Mouse (Mus musculus) yolk sac, embryonic 10.5 days (tissue): ENCODE measurements around the gene Pfkm.

Experiments used
- DNase-seq: peaks from one replicate; pipeline ENCODE4 v3.0.0-alpha.2; 2017; ENCODE audit warnings: low spot score

Pfkm gene

DNA sequence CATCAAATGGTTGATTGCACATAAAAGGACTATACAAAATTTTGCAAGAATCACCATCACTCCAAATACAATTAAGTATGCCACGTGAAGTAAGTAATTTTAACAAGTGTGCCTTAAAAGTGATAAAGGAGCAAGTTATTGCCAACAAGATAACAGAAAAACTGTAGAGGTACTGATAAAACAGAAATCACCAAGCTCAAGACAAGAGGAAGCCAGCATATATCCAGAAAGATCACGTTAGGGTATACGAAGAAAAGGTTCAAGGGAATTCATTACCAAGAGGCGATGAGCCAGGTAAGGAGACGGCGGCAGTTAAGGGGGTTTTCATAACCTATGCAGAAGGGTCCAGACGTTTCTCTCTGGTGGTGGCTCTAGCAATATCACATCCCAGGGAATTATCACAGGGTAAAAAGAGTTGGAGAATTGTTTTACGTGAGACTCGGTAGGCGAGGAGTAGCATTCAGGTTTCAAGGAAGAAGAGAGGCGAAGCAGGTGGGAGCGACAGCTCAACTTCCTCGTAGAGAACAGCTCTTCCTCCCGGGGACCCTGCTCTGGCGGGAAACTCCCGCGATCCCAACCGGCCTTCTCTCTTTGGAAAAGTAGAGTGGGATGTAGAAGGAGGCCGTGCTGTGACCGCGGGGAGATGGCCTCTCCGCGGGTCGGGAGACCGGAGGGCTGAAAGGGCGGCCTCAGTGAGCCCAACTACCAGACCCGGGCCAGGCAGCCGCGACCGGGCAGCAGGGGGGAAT, at the start of gene Pfkm:
Gene Pfkm (plus strand): TSS at position 218 of the 749 bp plus-strand sequence.
- no peak for DNase-seq

DNA sequence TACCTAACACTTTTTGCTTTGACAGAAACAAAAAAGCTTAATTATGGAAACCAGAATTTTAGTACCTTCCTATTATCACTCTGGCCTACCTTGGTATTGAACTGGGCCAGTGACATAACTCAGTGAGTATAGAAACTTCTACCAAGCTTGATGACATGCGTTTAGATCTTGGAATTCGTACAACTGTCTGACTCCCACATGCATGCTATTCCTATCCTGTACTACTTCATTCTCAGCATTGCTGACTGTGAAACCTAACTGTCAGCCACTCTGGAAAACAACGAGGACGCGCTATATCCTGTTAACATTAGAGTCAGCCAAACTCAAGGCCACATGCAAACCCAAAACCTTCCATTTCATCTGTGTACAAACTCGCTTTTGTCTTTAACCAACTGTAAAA, 48.4 kb upstream of the Pfkm start:
- DNase-seq: no peak

DNA sequence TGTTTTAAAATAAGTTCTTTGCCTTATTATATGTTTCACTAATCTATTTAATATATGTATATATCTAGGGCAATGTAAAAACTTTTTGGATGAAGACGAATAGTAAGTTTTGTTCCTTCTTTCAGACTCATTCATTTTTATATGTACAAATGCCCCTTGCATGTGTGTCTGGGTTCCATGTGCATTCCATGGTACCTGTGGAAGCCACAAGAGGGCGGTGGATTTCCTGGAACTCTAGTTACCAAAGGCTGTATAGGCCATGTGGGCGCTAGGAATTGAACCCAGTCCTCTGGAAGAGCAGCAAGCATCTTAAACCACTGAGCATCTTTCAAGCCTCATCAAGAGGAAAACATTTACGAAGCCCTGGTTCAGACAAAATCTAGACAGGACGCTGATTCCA, 48.0 kb upstream of the Pfkm start:
- no peak for DNase-seq

DNA sequence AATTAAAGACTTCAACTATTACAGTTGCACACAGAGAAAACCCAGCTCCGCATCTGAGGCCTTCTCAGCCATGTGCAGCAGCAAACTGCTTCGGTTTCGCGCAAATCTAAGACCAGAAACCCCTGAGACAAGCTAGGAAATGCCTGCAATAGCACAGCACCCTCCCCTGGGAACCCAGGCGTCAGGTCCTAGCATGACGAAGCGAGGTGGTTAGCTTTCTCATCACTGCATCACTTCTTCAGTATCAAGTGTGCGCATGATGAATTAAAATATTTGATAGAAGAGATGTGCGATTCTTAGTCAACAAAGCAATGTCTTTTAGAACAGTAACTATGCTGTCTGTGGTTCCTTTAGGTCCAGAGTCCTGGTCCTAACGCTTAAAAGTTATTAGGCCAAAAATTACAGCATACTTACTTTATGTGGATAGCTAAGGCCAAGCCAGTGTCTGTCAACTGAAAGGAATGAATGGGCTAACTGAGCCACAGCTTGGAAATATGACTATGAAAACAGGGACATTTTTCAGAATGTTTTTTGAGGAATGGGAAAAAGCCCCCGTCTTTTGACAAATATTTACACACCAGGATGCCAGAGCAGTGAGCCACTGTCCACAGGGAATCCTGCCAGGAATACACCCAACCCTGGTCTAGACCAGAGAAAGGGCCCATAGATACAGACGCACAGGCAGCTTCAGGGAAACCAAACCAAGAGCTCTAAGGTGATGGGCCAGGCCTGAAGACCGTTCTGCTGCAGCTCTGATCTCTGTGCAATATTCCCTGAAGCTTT, 43.3 kb upstream of the Pfkm start:
- no peak for DNase-seq

DNA sequence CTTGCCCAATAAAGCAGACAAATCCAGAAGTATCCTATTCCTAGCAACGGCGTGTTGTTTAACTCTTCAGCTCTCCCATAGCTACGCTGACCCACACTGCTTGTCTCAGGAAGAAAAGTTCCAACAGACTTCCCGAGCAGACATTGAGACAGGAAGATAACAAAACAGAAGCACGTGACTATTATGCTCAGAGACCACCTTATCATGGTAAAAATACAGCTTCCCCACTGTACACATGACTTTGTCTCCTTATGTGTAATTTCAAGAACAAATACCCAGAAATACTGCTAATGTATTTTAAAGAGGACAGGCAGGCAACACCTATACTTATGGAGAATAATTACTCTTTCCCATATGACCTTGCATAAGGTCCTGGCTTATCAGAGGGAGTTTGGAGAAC, 40.7 kb upstream of the Pfkm start:
- DNase-seq: no peak

DNA sequence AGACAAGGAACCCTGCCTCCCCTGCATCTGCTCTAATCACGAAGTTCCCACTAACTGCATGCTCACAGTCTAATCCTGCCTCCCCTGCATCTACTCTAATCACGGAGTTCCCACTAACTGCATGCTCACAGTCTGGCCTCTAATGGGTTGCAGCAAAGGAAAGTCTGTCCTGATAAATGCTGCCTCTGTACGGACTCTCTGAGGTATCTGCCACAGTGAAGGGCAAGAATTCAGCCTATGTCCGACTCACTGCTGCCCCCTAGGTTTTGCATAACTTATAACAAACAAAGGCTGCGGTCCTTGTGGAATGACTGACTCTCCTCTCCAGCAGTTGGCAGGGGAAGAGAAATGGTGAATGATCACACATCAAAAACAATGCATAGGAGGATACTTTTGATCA, 37.1 kb upstream of the Pfkm start:
- DNase-seq: peak; percentile 35

DNA sequence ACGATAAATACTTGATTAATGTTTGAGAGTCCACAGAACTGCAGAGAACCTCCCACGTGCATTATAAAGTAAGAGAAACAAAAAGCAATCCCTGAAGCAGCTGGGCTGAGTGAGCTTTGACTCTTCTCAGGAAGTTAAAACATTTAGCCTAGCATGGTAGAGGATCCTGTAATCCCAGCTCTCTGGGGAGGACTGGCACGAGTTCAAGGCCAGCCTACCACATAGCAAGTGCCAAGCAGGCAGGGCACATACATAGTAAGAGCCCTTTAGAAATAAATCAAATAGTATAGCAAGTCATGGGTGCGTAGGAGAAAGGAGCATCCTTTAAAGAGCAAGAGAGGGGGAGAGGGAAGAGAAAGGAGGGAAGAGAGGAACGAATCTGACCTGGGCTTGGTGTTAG, 26.5 kb upstream of the Pfkm start:
- DNase-seq: no peak

DNA sequence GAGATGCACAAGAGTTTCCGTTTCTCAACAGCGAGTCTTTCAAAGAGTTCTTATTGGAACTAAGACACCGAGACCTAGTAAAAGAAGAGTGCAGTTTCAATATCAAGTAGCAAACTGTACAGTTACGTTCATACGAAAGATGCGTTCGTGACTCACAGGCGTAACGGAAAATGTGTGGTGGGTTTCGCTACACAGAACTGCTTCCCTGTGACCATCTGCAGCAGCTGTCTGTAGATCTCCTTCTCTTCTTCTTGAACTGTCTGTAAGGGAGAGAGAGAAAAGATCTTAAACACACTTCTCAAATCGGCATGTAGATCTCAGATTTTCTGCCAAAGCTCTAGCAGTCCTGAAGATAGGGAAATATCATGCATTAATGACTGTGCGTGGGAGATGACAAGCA, 25.8 kb upstream of the Pfkm start:
- DNase-seq: no peak

DNA sequence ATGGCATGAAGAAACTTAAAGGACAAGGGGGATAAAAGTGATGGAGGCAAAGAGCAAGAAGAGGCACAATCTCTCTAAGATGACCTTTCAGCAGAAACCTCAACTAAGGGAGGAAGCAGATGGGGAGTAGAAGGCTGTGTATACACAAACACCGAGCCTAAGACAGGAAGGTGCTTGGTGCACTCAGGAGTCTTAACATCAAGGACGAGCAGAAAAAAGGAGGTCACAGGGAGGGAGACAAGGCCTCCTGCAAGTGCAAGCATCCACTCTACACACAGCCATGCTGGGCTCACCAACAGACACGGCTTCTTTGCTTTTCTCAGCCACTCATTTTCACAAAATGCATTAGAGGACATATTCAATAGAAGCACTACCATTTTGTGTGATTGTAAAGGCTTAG, 24.9 kb upstream of the Pfkm start:
- DNase-seq: no peak

DNA sequence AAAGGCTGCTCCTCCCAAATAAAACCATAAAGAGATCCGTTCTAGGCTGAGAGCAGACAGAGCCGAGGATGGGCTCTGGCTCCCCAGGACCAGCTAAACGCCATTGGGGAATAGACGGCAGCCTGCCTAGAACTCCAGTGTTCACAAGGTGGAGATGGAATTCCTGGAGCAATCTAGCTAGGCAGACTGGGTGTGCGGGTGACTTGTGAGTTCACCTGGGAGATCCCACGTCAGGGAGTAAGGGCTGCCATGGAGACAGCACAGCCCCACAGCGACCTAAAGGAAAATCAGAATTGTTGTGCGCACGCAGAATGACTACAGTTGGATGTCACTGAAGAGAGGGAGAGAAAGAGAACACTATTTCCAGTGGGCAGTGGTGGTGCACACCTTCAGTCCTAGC, 23.9 kb upstream of the Pfkm start:
- DNase-seq: no peak

DNA sequence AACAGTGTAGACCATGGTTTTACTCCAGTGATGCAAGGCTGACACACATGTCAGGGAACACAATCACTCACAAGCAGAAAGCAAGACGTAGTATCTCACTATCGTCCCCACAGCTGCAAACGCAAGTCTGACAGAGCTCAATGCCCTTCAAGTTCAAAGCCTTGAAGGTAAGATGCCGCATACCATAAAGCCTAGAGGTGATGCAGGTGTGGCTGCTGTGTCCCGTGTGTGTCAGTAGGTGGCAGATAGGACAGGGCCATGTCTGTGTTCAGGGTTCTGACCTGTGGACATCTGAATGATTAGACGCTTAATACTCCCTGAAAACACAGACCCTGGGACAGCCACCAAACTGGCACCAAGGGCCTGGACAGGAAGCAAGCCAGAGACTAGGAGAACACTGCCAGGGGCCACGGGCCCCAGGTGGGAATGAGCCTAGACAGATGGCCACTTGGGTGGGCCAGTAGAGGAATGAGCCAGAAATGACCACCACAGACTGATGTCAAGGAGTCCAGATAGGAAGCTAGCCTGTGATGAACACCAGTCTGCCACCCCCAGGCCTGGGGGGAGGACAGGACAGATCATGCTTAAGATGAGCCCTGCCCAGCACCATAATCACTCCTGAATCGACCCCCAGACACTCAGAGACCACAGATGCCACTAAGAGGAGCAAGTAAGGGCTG, 22.7 kb upstream of the Pfkm start:
- no peak for DNase-seq

DNA sequence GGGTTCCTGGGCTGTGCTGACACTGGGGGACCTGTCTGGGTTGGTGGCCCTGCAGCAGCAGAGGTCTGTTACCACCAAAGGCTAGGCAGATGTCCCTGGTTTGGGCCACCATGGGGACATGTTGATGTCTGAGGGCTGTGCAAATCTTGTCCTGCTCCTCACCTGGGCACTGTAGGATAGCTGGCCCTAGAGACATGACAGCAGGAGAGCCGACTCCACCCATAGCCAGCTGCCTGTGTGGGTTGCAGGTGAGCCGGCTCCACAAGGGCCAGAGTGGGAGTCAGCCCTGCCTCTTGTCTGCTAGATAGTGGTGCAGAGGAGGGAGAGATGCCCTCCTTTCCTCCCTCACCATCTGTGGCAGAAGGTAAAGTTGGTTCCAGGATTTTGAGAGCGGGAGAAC, 22.0 kb upstream of the Pfkm start:
- no peak for DNase-seq

DNA sequence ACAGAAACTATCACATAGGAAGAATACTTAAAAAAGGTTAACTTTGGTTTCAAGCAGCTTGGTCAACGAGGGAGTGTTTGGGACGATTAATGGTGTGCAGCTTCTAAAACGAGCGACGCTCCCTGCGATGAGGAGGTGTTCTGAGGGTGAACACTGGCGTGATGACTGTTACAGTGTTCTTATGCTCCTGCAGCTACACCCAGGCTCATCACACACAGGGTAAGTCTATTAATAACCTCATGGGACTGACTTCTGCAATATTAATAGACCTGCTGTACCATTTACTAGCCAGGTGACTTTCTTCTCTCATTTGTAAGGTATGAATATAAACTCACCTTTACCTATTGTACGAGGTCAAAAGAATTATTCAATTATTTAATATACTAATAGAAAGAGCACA, 17.9 kb upstream of the Pfkm start:
- DNase-seq: no peak

DNA sequence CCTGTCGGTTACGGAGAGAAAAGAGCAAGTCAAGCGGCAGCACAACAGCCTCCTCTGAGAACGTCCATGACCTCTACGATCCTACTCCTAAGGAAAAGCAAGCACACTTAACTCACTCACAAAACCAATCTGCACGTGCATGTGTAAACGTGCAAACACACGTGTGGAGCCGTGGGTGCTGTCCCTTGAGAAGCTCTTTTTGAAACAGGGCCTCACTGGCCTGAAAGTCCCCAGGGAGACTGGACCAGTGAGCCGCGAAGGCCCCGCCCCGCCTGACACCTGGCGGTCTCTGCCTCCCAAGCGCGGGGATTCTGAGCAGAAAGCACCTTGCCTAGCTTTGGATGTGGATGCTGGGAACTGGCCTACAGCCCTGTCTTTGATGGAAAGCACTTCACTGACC, 17.4 kb upstream of the Pfkm start:
- no peak for DNase-seq

DNA sequence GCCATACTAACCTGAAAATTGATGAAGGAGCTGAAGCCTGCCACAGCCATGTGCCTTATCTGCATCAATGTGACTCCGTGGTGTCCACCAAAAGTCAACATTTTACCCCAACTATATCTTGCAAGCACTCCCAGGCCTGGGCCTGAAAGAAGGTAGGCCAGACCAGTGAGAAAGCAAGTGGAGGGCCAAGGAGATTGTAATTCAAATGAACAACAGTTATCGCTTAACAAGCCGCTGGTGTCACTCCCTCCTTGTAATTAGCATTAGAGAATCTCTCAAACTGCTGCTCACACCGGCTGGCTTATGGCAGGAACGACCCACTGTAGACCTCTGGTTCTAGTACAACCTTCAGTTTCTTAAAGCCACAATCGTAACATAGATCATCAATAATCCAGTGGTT, 15.5 kb upstream of the Pfkm start:
- no peak for DNase-seq

DNA sequence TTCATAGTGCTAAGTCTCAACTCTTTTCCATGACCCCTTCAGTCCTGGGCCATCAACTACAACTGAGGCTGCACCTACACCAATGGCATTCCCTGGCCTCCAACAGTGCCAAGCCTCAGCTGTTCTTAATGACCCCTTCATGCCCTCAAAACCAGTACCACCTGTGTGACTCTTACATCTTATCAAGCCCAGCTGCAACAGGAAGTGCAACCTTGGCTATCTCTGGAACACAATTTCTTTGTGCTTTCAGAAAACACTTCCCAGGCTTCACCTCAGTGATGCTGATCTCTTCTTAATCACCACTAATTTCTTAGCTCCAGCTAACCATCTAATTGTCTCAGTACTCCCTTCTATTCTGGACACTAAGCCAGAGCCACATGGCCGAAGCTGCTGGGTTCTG, 3.5 kb upstream of the Pfkm start:
- no peak for DNase-seq

DNA sequence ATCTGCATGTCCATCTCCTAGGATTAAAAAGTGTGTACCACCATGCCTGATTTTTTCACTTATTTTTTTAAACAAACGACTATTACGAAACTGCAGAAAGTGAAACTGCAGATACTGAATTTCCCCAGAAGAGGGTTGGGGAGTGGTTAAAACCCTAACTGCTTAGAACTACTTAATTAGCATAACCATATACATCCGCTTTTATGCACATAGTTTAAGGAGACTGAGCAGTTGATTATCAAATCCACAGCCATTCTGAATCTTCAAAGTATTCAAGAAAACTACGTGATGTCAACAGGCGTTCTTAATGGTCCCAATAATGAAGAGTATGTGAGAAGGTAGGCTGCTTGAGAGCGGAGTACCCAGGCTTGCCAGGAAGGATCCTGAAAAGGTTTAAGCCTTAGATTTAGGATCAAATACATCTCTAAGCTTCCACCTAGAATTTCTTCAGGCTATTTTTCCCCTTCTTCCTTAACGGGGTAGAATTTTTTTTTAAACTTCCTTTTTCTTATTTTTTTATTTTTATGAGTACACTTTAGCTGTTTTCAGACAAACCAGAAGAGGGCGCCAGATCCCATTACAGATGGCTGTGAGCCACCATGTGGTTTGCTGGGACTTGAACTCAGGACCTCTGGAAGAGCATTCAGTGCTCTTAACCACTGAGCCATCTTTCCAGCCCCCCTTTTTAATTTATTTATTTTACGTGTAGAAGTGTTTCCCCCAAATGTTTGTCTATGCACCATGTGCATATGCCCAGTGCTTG, 2.8 kb upstream of the Pfkm start:
- no peak for DNase-seq

DNA sequence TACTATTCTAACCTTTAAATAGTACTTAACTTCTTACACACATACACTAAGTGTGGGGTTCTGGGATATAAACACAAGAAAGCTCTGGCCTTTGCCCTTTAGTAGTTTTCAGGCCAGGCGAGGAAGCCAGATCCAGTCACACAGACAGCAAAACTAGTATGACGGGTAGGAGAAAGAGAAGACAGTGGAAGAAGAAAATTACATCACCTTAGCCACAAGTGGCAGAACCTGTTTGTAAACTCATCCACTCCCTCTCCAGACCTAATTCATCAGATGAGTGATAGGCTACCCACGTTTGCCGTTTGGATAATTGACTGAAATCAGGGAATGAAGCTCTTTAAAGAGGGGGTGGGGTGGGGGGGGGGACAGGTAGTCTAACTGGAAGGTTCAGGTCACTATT, 548 bp upstream of the Pfkm start:
- no peak for DNase-seq

DNA sequence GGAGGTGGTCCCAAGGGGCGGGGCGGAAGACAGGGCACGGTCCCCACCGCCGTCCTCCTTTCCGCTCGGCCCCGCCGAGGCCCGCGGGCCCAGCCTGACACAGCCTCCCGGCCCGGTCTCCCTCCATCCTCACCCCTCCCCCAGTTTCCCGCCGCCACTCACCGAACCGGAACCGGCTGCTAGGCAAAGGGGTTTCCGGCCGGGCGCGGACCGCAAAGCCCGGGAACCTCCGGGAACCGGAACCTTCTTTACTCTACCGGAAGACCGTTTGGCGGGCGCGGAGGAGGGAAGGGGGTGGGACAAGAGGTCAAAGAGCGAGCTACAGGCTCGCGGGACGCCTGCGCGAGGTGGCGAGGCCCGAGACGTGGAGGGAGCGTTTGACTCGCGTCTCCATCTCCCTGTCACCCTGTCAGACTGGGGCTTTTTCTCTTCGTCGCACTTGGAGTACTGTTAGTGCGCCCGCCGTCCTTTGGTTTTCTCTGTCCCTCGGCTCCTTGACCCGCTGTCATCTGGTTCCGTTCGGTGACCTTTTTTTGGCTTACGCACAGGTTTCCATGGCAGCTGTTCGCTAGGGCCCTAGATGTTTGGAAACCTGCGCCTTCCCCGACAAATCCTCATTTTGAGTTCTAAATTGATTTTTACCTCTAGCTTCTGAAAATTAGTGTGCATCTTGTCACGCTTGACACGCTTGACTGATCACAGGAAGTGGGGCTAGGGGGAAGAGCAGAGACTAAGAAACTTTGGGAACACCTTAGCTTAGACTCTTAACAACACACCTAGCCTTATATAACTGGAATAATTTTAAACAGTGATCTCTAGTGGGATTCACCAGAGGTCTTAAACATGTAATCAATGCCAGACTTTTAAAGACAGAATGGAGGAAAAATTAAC, 977 bp downstream of the Pfkm start, which contains the start of gene Senp1:
Gene Senp1 (minus strand): TSS at position 624 of the 891 bp plus-strand sequence.
- DNase-seq: peak; percentile 92

DNA sequence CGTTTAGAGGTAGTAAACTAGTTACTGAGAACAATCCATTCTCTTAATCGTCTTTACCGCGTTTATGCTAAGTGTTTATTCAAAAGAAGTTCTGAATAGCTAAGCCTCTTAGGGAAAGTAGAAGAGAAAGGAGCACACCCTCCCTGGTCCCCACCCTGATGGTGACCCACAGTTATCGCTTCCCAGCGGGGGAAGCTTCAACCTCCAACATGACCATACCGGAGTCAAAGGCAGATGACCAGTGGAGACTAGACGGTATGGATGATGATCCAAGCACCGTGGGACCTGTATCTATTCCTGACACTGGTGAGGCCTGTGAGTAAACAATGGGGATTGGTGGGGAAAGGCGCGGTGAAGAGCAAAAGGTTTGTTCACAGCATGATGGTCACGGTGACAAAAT, 2.5 kb downstream of the Pfkm start:
- no peak for DNase-seq

DNA sequence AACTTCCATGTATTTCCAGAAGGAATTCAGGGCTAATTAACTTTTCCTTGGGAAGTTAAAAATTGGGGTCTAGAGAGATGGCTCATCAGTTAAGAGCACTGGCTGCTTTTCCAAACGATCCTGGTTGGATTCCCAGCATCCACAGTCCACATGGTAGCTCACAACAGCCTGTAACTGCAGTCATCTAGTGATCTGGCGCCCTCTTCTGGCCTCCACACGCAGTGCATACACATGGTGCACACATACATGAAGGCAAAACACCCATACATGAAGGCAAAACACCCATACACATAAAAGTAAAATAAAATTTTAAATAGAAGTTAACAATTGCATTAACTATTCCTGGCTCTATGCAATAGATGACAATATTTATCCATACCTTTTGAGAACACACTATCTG, 4.6 kb downstream of the Pfkm start:
- DNase-seq: no peak
